Mouse (Mus musculus) limb, embryonic 14.5 days (tissue): ENCODE measurements around the gene Pkig. TPM values are rescaled to one million over a fixed set of nuclear protein-coding genes. Genes with fewer than 3 reads are reported as not detected.

Experiments used
- ATAC-seq: fragments of 200-750 bp; cut with Nextera tagmentation; 2 replicates; pipeline ENCODE4 v1.8.0; 2017; ENCODE audit warnings: low read depth, moderate number of reproducible peaks, moderate TSS enrichment; ENCODE audit not compliant: low FRiP score
- DNase-seq: peaks from one replicate; pipeline ENCODE4 v3.0.0-alpha.2; 2015; ENCODE audit warnings: low spot score
- H3K27ac ChIP-seq: fragments of 300-500 bp; sonication (generic); replicated peaks from 2 replicates; pipeline ENCODE4 v1.5.1; 2014; ENCODE audit warnings: low read depth, mild to moderate bottlenecking, low read length, moderate library complexity, mixed read lengths
- H3K27me3 ChIP-seq: fragments of 300-500 bp; sonication (generic); 2 replicates; pipeline ENCODE4 v1.6.1; 2014; ENCODE audit warnings: low read length, mixed read lengths; ENCODE audit not compliant: control insufficient read depth, insufficient read depth
- H3K36me3 ChIP-seq: fragments of 300-500 bp; sonication (generic); 2 replicates; pipeline ENCODE4 v1.6.1; 2014; ENCODE audit warnings: mild to moderate bottlenecking, low read length, moderate library complexity, mixed read lengths; ENCODE audit not compliant: control insufficient read depth, insufficient read depth
- H3K4me1 ChIP-seq: fragments of 300-500 bp; sonication (generic); 2 replicates; pipeline ENCODE4 v1.6.1; 2014; ENCODE audit warnings: antibody characterized with exemption, low read length, mixed read lengths; ENCODE audit not compliant: control insufficient read depth, insufficient read depth
- H3K4me2 ChIP-seq: fragments of 300-500 bp; sonication (generic); replicated peaks from 2 replicates; pipeline ENCODE4 v1.6.1; 2014; ENCODE audit warnings: low read depth, mild to moderate bottlenecking, low read length, moderate library complexity; ENCODE audit not compliant: severe bottlenecking
- H3K4me3 ChIP-seq: fragments of 300-500 bp; sonication (generic); replicated peaks from 2 replicates; pipeline ENCODE4 v1.5.1; 2014; ENCODE audit warnings: low read length
- H3K9ac ChIP-seq: fragments of 300-500 bp; sonication (generic); 2 replicates; pipeline ENCODE4 v1.6.1; 2014; ENCODE audit warnings: mild to moderate bottlenecking, low read depth, low read length, moderate library complexity; ENCODE audit not compliant: severe bottlenecking
- H3K9me3 ChIP-seq: fragments of 300-500 bp; sonication (generic); 2 replicates; pipeline ENCODE4 v1.6.1; 2016; ENCODE audit warnings: low read length; ENCODE audit not compliant: control insufficient read depth
- POLR2A ChIP-seq: fragments of 200-500 bp; IDR thresholded peaks from 2 replicates; pipeline ENCODE4 v1.8.0; 2012; ENCODE audit warnings: inconsistent platforms, mild to moderate bottlenecking, moderate library complexity, borderline replicate concordance; ENCODE audit not compliant: insufficient read depth, insufficient read length; ENCODE audit errors: extremely low read depth
- WGBS: fragments of 180-500 bp; shearing (Covaris S2); extraction: QIAGEN DNeasy Blood & Tissue Kit; methylation state at CpG from one replicate; pipeline ENCODE4 v1.1.7; 2014; 5-methylcytosine and 5-hydroxymethylcytosine counted together
- polyA plus RNA-seq, 2 experiments: library from polyadenylated mRNA; depleted of rRNA in 1 of 2; stranded (reverse) in 1 of 2; unstranded in 1 of 2; fragments of >200 nt; fragmentation: Nextera tagmentation in 1 of 2; extraction: Ambion mirVana in 1 of 2; gene quantifications; 2 replicates each; pipeline versions ENCODE4 v1.2.1 to v1.2.3; 2012 to 2014

The Pkig gene
- polyA plus RNA-seq (2012; rRNA removed) (76.1 and 85.2 TPM in 2 replicates), polyA plus RNA-seq (2014; fragmentation: Nextera tagmentation; extraction: Ambion mirVana) (126 and 133 TPM in 2 replicates)

GRCm38 (mm10) chr2:163657975-163658886, at the start of gene Pkig:
Gene Pkig, plus strand, starts transcription at chr2:163658386.
- TF ChIP-seq POLR2A = 0 out of 2 replicates have a peak, but pooled peaks have one; percentile 43
- no peaks in the 10 kb centered on the region for H3K36me3 ChIP-seq
- WGBS = under 1% methylated on average over 71 of the region's 71 CpGs
- DNase-seq (peak; percentile 84), ATAC-seq (peak; percentile 90)
- H3K4me1 ChIP-seq = peaks cover 17% of the 10 kb centered on the region
- peak within 1 kb of the TSS; percentile 85 for H3K4me3 ChIP-seq
- peak within 1 kb of the TSS; percentile 85 for H3K27ac ChIP-seq
- H3K9ac ChIP-seq = peak within 1 kb of the TSS; percentile 78
- no peaks in the 10 kb centered on the region for H3K27me3 ChIP-seq
- no peaks in the 10 kb centered on the region for H3K9me3 ChIP-seq
- peak within 1 kb of the TSS; percentile 69 for H3K4me2 ChIP-seq

DNA sequence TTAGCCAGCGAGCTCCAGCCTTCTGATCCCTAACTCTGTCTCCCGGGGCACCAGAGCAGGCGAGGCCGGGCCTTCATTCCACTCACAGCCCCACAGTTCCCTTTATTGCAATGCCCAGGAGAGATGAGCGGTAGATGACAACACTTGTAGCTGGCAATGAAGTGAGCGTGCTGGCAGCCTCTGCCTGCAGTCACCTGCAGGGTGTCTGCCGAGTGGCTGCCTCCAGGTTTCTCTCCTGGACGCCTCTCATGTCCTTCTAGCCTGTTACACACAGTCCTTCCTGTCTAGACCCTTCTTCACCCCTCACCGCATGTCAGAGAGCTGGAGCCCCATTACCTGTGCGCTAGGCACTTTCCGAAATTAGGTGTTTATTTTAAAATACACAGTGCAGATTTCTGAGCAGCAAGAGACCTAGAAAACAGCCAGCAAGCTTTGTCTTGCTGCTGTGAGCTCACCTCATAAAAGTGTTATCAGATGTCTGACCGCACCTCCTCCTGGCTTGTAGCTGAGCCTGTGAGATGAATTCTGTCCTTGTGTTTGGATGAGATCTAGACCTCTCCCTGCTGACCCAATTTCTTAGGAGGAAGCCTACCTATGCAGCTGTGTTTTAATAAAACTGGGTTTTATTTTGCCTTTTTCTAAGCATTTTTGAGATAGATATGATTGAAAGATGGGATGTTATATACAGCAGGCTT, 48.8 kb upstream of the Pkig start:
- Histone ChIP-seq H3K36me3 (peaks cover 55% of the 10 kb centered on the region), H3K9me3 (no peaks in the 10 kb centered on the region), H3K27me3 (no peaks in the 10 kb centered on the region), H3K4me3 (no peak overlapping the region), H3K9ac (no peak overlapping the region), H3K27ac (no peak overlapping the region), H3K4me1 (no peaks in the 10 kb centered on the region), H3K4me2 (no peak overlapping the region)
- ATAC-seq (no peak), DNase-seq (no peak)
- WGBS = 81% methylated on average over 12 of the region's 12 CpGs
- TF ChIP-seq POLR2A = no peak

DNA sequence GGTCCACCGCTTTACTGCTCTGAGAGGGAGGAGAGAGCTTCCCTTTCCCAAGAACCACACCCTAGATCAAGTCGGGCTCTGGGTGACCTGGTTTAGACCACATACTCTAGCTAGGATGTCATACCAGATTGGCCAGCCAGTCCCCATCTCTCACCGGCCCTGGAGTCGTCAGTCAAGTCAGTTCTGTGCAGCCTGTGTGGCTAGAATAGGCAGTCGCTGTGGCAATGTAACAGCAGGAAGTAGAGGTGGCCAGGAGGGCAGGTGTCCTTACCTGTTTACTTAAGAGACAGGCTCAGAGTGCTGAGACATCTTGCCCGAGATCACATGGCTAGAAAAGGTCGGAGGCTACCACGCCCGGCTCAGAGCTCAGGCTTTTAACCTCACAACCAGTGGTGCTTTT, 47.0 kb upstream of the Pkig start:
- Histone ChIP-seq H3K9ac (no peak overlapping the region), H3K9me3 (no peaks in the 10 kb centered on the region), H3K4me2 (no peak overlapping the region), H3K4me1 (no peaks in the 10 kb centered on the region), H3K27me3 (no peaks in the 10 kb centered on the region), H3K4me3 (no peak overlapping the region), H3K27ac (no peak overlapping the region), H3K36me3 (peaks cover 72% of the 10 kb centered on the region)
- WGBS = 58% methylated on average over 9 of the region's 9 CpGs
- ATAC-seq (no peak), DNase-seq (no peak)
- TF ChIP-seq POLR2A = no peak

DNA sequence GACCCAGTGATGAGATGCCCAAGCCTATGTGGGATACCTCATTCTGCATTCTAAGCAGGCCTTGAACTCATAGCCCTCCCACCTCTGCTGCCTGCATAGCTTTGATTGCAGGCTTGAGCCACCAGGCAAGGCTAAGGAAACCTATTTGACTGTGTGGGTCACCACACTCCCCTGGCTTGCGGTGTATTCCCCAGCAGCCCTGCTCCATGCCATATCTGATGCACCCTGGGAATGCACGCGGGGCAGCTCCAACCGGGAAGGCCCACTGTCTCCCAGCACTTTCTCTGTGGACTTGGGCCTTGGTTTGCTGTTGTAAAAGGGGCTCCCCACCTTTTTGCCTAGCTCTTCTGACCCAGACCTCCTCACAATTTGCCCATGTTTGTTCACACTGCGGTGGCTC, 45.0 kb upstream of the Pkig start:
- 93% methylated on average over 5 of the region's 5 CpGs for WGBS
- no peak for TF ChIP-seq POLR2A
- ATAC-seq (no peak), DNase-seq (no peak)
- Histone ChIP-seq H3K9ac (no peak overlapping the region), H3K27ac (no peak overlapping the region), H3K4me2 (no peak overlapping the region), H3K36me3 (peaks cover 84% of the 10 kb centered on the region), H3K27me3 (no peaks in the 10 kb centered on the region), H3K9me3 (no peaks in the 10 kb centered on the region), H3K4me1 (no peaks in the 10 kb centered on the region), H3K4me3 (no peak overlapping the region)

- ATAC-seq = no peak
- no peaks in the 10 kb centered on the region for H3K4me1 ChIP-seq
- H3K4me2 ChIP-seq = no peak overlapping the region
- H3K4me3 ChIP-seq = no peak overlapping the region
- peaks cover 91% of the 10 kb centered on the region for H3K36me3 ChIP-seq
- no peaks in the 10 kb centered on the region for H3K27me3 ChIP-seq
- TF ChIP-seq POLR2A = no peak
- H3K27ac ChIP-seq = no peak overlapping the region
- DNase-seq = no peak
- H3K9me3 ChIP-seq = no peaks in the 10 kb centered on the region
- WGBS = 91% methylated on average over 4 of the region's 4 CpGs
- H3K9ac ChIP-seq = no peak overlapping the region
These were observed 44.2 kb upstream of the Pkig start for GRCm38 (mm10) chr2:163613990-163614389.
